Mouse (Mus musculus) left cerebral cortex, adult 8-10 months (tissue): ENCODE measurements around the gene Clybl. TPM values are rescaled to one million over a fixed set of nuclear protein-coding genes. Genes with fewer than 3 reads are reported as not detected.

Experiments used
- DNase-seq, 2 experiments: peaks; one replicate each; pipeline ENCODE4 v3.0.0; 2022; ENCODE audit warnings: low spot score in 2 of 2
- total RNA-seq, 4 experiments: library from RNA; stranded (reverse); gene quantifications; 2 replicates each; pipeline ENCODE4 v1.2.4; 2022

The Clybl gene
- total RNA-seq, 4 experiments from 2014 or later, result 25.2 to 32.9 (median 27.3) TPM

DNA sequence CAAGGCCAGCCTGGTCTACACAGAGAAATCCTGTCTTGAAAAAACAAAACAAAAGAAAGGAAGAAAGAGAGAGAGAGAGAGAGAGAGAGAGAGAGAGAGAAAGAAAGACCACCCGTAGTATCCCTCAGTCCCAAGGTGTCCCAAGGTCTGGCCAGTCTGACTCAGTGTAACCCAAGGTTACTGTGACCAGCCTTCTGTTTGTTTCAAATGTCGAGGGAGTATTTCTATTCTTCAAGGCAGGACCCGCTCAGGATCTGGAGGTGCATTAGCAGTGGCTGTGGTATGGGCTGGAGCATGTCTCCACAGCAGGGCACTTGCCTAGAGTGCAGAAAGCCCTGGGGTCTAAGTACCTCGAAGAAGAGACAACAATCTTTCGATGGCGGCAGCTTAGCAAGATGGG, 15.3 kb downstream of the Clybl start:
- DNase-seq, result no peak

DNA sequence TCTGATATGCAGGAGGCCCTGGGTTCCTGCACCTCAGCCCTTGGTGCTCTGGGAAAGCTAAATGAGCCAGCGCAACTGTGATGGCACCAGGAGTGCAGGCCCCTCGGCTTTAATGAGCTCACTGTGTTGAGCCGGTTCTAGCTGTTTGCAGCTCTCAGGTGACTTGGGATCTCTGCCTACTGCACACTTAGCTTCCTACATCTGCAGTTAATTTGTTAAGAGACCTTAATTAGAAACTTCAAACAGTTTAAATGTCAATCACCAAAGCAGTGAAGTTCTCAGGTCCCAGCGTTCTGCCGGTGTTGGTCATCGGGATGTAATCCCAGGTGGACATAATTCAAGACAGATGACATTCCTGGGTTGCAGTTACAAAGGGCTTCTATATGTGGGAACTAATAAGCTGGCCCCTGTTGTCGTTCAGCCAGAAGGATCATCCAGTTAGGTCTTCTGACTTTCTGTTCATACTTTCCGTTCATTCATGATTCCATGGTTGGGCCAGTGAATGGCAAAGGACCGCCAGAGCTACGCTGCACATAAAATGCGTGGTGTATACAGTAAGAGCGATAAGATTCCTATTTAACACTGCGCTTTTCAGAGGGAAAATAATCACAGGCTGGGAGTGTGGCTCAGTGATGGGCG, 18.9 kb downstream of the Clybl start:
- DNase-seq, result no peak

DNA sequence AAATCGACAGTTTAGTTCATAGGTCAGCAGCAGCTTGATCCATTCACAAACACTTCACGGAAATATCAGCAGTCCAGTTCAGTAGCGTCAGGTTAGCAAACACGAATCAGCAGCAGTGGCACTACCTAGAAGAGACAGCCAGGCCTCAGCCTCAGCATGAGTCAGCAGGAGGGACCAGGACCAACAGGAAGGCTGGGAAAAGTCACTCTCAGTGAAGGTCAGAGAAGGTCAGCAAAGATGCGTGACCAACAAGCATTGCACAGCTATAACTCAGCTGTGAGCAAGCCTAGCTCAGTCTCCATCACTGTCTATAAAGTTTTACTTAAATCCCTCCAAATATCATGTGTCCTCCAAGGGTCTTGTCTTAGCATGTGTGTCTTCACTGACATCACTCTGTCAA, 27.7 kb downstream of the Clybl start:
- DNase-seq, result no peak

DNA sequence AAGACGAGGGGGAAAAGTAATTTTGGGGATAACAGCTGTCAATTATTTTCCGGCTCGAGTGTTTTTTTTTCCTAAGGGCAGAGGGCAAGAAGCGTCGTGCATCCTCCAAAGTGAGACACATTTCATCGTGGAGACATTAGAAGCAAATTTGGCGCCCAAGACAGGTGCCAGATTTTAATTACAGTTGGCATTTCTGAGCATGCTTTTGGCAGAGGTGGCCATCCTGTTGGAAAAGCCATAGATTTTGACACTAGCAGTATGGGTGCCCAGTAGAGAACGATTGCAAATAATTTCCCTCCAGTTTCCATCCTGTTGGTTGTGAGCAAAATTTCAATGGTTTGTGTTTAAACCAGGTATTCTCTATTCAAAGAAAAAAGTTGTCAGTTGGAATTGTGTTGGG, 32.1 kb downstream of the Clybl start:
- no peak for DNase-seq

DNA sequence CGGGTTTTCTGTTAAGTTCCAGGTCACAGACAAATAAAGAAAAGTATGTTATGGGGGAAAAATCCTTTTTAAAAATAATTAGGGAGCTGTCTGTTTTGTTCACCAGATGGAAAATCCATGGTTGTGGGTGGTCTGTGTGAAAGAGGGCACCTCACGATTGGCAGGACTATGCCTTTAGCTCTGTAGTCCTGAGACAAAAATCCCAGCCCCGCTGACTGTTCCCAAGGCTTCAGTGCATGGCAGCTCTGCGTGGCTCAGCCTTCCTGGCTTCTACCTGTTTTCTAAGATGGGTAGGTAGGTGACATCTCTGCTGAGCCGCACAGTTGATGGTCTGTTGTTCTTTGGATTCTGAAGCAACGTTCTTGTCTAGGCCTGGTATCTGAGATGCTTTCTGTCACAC, 32.6 kb downstream of the Clybl start:
- DNase-seq, result no peak

DNA sequence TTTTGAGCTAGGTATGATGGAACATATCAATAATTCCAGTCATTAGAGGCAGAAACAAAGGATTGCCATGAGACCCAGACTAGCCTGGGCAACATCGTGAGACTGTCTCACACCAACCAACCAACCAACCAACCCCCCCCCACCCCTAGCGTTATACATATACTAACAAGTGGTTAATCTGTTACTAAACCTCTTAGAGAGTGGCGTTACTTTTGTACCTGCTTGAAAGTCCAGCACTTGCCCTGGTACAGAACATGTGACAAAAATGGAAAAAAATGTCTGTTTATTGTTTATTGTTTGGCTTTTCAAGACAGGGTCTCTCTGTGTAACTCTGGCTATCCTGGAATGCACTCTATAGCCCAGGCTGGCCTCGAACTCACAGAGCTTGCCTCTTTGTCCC, 35.7 kb downstream of the Clybl start:
- no peak for DNase-seq

DNA sequence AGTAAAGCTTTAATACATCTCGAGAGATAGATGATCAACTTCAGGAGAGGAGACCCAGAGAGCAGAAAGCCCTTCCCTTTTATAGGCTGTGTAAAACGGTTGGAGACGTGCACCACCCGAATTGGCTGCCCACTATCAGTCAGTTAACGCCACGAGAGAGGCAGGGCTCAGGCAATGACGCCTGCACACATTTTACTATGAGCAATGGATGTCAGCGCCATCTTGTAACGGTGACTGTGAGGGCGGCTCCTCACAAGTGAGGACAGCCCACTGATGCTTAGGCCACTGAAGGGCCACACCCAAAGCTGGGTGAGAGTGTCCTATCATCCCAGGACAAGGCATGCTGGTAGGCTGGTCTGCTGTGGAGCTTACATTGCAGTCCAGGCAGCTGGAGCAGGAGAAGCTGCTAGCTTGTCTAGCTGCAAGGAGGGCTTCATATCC, 41.5 kb downstream of the Clybl start:
- DNase-seq, result no peak

DNA sequence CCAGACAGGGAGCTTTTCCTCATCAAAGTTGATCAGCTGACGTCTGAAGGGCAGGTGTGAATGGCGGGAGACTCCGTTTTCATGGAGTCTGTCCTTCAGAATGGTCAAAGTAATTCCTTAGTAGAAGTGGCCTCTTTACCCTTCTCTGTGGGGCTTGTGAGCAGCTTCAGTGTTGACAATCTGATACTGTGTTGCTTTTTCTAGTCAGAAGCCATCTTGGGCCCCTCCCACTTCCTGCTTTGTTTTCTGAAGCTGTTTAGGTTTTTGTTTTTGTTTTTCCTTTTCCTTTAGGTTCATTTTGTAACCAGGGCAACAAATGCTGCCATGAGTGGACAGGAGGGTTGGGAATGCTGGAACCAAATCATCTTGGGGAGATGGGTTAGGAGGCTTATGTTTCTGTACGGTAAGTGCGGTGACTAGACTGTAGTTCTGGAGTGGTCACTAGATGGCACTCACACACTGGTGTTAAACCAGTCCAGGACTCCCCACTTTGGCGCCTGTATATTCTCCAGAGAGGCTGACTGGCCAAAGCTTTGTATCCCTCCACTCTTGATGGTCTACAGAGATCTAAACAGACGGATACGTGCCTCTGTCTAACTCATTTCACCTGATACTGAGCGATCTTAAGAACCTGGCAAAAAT, 42.1 kb downstream of the Clybl start:
- DNase-seq, result peak; percentile 53 to 67

DNA sequence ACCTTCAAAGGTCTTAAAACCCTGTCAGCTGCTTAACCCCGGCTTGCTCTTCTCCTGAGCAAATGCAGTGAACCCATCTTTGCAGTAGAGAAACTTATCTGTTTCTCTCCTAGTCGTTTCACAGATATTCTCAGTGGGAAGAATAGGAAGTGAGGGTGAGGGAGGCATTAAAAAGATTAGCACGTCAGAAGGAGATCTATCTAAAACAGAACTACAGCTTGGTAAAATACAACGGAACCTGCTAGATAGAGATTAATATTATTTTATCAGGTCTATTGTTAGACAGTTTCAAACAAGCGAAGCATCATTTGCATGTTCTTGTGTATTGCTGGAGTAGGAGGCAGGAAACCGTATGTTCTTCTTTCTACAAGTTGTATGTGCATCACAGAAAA, 42.6 kb downstream of the Clybl start:
- no peak for DNase-seq

DNA sequence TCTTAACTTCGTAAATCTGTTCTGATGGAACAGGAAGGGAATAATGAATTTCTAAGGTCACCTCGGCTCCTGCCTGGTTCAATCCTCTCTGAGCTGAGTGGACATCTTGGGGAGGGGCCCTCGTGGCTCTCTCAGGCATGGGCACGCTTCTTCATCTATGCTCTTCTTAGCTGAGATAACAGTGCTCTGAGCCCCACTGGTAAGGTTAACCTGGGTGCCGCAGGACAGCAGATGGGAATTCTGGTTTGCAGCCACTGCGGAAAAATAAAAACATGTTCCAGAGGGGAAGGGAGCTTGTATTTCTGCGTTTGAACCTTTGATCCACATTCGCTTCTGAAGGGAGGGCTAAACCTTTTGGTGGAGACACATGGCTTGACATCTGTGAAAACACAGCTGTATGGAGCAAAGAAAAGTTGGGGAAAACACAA, 43.0 kb downstream of the Clybl start:
- DNase-seq, result no peak

DNA sequence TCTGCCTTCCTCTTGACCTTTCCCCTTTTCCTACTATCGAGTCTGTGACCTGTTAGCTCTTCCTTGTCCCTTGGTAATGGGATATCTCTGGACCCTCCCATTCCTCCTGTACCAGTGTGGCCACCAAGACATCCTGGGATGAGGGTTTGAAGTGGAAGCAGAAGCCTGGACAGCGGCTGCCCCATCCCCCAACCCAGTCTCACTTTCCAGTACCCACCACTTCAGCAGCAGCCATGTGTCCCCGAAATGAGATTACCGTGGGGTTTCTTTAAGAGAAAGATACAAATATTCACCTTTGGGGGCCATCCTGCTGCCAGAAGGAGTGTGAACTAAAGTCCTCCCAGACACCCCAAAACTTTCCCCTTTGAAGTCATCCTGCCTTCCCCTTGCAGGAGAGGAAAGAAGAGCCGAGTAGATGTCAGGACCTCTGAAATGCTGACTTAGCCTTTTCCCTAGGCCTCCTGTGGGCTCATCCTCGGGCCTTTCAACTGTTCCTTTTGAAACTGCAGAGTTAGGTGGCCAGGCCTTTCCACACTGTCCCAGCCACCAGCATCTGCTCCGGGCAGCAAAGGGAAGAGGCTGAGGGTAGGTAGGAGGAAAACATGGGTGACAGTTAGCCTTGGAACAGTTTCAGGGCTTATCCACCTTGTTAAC, 44.1 kb downstream of the Clybl start:
- no peak for DNase-seq

DNA sequence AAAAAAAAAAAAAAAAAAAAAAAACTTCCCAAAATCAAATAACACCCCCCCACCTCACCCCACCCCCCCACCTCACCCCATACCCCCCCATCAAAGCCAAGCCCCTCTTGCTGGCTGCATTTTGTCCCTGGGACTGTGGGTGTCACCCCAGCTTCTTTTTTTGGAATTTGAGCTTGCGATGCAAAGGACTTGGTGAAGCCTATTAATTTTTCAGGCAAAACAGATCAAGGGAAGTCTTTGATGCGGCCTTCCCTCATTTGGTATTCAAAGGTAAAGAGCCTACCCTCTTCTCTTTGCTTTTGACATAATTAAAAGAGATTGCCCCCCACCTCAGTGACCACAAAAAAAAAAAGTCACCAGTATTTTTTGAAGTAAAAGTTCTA, 44.6 kb downstream of the Clybl start:
- DNase-seq, result no peak

DNA sequence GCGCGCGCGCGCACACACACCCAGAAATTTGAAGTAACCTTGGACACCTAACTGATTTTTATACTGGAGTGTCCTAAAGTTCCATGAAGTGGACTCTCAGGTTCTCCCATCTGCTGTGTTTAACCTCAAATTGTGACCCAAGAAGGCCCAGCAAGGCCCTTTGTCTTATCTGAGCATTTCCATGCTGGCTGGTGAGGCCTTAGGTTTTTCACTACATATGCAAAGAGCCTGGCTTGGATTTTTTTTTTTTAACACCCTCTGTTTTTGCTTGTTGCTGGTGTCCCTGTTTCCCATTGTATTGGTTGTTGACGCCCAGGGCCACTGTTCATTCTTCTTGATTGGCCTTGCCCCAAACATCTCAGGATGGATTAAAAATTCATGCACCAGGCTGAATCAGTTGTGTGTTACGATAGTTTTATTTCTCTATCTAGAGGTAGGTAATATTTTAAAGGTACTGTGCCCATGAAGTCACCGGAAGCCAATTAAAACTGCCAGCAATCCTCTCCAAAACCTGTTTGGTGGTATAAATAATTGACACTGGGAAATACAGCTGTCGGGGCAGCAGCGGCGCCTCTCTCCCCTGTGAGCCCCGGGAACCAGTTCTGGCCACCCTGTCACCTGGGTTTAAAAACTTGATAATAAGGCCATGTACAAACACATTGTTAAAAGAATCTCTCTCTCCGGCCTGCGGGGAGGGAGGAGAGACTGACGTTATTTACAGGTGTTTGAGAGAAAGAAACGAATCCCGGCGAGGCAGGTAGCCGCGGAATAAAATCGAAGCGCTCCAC, 45.4 kb downstream of the Clybl start:
- DNase-seq, result no peak

DNA sequence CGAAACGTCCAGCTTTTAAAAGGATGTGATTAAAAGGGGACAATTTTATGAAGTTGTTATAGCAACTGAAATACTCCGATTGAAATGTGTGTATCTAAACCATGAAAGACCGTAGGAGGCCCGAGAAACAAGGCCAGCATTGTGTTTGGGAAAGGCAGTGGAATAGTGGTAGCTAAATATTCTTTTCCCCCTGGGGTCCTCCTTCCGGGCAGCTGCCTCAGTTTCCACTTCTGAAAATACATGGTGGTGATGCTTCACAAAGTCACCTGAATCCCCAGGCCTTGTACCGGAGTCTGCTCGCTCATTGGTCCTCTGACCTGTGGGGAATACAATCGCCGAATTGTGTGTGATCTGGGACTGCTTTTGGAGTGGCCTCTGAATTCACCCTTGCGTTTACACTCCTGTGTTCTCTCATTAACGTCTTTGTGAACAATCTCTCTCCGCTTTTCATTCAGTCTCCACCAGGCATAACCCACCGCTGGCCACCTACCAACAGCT, 46.0 kb downstream of the Clybl start:
- DNase-seq, result no peak

DNA sequence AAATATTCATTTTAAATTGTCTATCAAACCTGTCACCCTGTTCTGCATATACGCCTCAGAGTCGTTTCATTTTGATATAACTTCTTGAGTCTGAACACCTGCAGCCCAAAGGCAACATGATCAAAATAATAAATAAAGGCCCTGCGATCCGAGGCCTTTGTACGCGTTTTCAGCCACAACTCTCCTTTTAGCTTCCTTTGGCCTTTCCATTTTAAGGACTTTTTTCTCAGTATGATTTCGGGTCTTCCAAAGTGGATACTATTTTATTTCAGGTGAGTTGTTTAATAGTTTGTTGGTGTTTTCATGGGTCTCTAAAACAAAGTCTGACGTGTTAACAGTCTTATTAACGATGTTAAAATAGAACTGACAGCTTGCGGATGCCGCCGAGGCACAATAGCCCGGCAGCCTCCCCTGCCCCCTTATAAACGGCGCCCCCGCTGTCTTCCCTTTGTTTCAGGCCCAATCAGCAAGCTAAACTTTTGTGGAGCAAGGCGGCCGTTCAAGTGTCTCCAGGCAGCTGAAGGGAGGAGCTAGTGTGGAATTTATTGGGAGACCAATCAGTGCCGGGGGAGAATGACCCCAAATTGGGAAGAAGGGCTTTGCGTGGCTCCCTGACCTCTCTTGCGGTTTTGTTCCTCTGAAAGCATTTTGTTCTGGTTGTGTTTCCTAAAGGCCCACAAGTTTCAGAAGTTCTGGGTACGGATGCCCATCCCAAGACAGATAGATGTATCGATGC, 47.5 kb downstream of the Clybl start:
- DNase-seq, result no peak

DNA sequence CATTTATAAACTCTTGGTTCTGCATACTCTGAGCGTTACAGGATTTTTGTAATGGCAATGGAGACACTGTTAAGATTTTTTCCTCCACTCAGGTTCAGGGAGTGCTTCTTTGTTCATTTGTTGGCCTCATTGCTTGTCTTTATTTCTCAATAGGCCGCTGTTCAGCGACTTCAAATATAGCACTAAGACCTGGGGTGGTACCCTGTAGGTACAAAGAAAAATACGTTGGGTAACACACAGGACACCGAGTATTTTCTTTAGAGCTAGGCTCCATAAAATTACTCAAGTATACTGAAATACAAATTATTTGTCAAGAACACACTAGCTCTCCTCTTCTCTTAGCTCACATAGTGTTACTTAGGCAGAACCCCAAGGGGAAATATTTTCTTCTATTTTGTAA, 48.5 kb downstream of the Clybl start:
- DNase-seq, result no peak

DNA sequence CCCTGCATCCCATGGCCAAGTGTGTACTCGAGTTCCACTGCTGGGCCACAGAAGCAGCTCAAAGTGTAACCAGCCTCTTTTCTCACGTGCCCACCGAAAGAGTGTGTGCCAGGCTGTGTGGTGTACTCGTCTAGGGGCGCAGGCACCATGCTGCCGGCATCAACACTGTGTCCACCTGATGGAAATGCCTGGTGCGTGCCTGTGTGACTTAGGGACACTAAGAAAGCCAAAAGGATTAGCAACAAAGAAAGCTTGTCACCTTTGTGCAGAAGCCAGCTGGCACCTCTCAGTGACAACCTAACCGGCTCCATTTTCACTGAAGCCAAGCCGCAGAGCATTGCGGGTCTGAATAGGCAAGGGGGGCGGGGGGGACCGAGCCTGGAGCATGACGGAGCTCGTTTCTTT, 49.1 kb downstream of the Clybl start:
- DNase-seq, result no peak

DNA sequence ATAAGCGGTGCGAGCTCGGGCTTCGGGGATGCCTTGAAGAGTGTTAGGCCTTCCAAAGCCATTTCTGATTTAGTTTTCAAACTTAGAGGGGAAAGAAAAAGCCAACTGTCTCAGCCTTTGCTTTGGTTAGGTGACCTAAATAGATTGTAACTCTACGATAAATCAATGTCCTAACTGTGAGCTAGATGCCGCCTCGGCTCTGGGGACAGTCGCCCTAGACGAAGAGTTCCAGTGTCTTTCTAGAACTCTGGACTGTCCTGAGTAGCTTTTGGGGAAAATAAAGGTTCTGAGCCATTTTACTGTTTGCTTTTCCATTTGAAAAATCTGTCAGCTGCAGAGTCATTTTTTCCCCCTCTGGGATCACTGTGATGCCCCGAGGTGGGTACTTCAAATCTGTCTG, 49.6 kb downstream of the Clybl start:
- DNase-seq, result no peak

DNA sequence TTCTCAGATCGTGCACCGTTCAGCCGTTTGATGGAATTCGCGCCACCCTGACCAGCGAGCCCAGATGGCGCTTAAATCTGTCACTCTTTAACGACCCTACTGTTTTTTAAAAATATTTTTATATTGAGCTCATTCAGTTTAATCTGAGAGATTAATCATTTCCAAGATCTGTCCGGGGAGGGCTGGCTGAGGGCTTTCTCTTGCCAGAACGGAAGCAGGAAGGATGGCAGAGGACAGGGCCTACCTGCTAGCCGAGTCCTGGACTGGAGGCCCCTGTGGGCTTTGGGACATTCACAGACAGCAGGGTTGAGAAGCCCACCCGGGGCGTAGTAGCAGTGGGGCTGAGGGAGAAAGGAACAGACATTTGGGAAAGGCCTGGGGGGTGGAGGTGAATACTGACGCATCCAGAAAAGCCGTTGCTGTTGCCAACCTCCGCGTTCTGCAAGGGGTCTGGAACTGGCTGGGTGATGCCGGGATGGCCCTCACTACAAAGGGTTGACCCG, 51.8 kb downstream of the Clybl start:
- DNase-seq, result no peak

DNA sequence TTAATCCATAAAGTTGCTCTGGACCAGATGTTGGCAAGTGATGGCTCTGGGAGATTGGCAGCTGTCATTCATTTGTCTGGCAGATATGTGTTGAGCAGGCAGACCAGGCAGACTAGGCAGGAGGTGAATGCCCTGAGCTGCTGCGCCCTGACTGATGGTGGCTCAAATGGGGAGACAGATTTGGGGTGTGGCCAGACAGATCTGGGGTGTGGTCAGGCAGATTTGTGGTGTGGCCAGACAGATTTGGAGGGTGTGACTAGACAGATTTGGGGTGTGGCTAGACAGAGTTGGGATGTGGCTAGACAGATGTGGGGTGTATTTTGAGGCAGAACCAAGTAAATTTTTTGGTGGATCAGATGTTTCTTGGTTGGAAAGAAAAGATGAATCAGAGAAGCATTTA, 62.4 kb downstream of the Clybl start:
- DNase-seq, result no peak
